Mouse (Mus musculus): ENCODE data around the gene Ntrk3.
A peak's percentile ranks its signal among the peaks of the same experiment; 100 is the strongest.

Gene Ntrk3

DNA sequence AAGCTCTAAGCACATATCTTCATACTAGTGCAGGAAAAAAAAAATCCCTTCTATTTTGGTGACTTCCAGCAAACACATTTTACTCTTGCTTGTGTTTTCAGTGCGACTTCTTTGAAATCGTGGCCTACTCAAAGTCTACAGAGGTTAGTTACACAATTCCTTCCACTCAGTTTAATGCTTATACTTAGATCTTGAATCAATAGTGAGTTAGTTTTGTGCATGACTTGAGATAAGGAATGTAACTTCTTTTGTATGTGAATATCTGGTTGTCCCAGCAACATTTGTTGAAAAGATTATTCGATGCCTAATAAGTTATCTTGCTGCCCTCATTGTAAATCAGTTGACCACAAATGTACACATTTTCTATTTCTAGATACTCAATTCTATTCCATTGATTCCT lies 411.6 kb downstream of the Ntrk3 start:
- DNase-seq: no peak

DNA sequence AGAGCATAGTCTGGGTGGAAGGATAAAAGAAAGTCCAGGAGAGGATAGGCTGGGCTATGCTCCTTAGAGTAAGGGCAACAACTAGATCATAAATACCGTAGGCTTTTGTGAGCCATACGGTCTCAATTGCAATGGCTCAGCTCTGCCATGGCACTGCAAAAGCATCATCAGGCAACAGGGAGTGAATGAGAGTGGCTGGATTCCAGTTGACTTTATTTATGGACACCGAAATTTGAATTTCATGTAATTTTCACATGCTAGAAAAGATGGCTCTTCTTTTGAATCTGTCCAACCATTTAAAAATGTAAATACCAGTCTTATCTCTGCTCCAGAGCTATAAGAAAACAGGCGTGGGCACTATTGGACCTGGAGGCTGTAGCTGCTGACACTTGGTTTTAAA lies 419.2 kb downstream of the Ntrk3 start:
- no peak for DNase-seq

DNA sequence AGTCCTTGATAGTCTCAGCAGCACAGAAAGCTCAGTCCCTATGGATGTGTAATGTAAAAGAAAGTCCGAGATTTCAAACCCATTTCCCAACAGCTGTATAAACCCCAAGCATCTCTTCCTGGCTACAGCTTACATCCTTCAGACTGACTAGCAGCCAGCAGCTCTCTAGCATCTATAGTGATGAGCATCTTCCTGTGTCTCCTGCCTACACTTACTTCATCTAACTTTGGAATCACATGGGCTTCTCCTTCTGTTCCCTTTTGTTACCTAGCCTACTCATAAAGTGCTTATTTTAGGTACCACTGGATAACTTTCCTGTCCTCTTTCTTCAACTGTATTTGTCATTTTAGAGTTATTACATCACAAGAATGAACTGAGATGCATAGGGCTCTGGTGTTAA lies 432.0 kb downstream of the Ntrk3 start:
- peak; percentile 46 for DNase-seq

DNA sequence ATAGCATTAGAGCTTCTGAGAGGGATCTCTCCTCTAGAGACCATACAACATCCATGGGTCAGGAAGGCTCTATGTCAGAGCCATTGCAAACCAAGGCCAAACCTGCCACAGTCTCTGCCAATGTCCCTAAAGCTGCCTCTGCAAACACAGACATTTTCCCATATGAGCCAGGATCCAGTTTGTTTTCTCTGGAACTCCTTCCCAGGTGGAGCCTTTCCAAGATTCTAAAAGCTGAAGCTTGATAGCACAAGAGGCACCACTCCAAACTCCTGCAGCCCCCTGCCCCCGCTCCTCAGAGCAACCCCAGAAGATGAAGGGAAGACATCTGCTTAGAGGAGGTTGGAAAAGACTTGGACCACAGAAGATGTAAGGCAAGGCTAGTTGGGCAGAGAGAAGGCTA lies 432.8 kb downstream of the Ntrk3 start:
- DNase-seq: no peak

DNA sequence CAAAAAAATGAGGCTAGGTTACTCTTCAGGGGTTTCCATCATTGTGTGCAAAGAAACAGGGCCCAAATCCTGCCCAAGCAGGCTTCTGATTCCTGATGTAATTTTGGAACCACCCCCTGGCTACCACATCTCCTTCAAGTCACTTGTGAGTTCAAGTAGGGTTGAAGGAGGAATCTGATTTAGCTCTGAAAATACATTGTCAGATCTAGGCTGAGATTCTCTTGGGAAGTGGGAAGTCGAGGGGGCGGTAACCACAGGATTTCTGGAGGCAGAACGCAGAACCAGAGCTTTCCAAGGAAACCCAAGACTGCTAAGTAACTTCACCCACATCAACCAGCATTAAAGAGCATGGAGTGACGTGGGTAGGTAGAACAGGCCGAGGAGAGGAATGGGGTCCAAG lies 440.5 kb downstream of the Ntrk3 start:
- peak; percentile 83 for DNase-seq

DNA sequence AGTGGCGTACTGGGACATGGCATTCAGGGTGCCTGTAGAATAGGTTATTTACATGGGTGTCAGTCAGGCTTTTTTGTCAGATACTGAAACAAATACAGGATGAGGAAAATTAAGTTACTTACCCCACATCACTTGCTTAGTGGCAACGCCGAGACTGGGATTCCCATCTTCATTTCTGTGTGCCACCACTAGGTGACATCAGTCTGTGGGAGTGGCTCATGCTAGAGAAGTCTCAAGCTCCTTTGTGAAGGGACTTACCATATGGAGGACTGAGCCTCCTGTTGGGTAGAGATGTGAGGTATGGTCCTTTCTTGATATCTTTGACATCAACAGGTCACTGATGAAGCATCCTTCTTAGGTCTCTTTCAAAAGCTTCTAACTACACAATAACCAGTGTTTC lies 443.5 kb downstream of the Ntrk3 start:
- no peak for DNase-seq

DNA sequence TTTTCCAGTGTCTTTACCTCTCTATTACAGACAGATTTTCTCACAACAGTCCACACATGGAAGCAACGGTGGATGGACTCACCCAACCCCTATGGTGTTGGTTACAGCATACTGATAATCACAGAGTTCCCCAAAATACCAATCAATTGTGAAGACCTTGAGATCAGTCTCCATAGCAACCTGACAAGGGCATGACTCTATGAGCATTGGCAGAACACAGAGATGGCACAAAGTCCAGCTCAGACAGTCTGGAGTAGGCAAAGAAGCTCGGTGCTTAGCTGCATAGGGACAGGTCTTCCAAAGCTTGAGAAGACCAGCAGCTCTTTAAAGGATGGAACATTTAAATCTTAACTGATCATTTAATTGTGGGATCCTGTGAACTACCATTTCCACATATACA lies 447.6 kb downstream of the Ntrk3 start:
- DNase-seq: no peak

DNA sequence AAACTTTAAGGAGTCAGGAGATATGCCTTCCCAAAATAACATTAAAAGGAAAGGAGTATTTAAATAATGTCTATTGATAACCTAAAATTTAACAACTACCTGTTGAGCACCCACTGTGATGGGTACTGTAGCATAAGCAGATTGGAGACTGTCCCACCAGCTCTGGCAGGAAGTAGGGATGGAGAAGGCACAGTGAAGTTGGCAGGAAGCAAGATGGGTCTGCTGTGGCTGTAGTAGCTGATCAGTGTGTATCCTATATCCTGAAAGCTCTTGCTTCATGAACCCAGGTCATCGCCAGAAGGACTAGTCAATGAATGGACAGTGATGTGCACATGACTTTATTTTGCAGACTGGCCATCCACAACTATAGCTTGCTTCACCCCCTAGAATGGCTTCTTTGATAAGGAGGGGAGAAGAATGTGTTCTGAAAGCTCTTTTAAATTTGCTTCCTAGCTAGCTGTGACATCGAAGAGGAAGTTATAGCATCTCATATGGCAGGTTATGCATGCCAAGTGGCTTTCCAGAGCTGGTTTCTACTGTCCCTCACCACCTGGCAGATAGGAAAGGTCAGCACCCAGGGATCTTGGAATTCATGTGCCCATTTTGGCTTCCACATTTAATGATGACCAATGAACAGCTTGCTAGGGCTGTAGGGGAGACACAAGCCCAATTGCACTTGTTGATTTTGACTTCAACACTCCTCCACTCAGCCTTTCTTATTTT lies 451.1 kb downstream of the Ntrk3 start:
- DNase-seq: no peak

DNA sequence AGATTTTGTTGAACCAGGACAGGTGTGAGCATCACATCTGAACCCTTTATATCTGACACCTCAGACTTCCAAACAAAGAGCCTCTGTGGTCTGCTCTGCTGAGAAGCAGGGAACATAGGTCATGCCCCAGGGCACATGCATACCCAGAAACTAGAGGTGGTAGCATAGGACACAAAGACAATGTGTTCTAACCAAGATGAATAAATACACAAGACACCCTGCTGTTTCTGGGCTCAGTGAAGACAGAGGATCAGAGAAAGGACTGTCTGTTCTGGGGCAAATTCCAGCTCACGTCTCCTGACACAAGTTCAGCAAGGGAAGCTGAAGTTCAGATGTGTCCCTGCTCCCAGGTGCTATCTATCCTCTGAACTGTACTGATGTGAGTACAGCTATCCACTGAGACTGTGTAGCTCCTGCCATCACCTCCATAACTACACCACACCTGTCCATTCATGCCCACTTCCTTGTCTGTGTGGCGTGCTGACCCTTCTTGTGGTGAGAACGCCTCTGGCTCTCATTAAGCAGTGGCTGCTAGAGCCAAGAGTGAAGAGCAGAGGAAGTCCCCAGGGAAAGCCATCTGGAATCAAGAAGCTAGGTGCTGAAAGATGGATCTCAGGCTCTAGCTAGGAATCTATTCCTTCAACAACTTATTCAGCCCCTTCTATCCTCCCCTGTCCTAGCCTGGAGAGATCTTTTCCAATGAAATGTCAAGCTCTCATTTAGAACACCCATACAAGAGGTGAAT lies 468.1 kb downstream of the Ntrk3 start:
- no peak for DNase-seq

DNA sequence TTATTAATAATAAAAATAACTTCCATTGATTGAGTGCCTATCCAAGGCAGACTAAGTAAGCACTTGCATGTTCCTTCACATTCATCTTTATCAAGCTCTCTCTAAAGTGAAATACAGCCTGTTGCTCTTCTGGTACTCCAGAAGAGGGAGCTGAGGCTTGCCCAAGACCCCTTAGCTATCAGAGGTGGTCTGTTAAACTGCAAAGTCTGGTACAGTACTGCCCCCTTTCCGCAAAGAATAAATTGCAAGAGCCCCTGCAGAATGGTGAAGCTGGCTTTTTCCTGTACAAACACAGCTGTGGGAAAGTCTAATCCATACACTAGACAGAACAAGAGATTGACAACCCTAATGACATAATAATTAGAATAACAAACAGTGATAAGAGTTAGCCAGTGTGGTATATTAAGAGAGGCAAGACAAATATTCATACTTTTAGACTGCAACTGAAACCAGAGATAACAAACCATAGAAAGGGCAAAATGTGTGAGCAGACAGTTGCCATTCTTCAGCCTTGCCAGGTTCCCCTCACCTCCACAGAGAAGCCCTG lies 470.3 kb downstream of the Ntrk3 start:
- no peak for DNase-seq

DNA sequence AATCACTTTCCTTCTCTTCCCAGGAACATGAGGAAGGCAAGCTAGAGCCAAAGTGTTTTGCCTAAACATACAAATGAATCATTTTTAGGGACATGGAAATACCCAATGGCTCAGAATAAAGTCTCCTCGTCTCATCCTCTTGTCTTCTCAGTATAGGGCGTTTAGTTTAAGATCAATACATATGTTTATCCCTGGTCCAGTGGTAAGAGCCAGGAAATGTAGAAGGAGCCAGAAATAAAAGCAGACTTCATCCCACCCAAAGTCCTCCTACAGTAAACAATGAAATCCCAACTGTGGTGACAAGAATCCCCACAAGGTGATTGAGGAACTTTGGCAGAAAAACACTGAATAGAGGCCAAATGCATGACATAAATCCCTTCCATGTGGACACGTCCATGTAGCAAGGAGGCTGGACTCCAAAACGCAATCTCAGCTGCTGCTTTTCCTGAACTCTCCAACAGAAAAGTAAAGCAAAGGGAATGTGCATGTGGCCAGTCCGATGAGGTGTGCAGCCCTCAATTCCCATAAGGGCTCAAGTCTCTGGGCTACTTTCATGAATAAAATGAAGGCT lies 473.3 kb downstream of the Ntrk3 start:
- no peak for DNase-seq

DNA sequence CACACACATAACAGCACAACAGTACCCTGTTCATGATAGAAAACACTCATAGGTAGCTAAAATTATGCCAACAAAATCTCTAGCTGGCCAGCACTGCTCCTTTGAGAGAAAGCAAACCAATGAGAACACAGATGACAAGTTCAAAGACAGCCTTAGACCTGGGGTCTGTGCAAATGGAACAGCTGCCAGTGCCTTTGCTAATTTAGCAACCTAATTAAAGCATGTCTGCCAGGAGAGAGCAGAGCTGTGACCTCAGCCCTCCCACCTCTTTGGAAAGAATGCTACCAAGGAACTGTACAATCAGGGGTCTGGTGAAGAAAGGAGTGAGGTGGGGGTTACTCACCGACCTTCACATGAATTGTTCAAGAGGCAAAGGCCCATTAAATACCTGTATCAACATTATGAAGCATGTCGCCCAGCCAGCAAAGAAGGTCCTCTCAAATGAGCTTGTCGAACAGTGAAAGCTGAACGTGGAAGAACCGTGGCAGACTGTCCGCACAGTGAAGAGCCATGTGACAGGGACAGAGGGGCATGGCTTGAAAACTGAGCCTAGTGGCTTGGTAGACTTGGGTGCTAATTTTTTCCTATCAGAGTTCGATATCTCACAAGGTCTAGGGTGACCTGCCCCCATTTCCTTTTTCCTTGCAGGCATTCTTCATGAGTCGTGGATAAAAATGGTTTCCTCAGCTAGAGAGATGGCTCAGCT lies 476.2 kb downstream of the Ntrk3 start:
- no peak for DNase-seq

DNA sequence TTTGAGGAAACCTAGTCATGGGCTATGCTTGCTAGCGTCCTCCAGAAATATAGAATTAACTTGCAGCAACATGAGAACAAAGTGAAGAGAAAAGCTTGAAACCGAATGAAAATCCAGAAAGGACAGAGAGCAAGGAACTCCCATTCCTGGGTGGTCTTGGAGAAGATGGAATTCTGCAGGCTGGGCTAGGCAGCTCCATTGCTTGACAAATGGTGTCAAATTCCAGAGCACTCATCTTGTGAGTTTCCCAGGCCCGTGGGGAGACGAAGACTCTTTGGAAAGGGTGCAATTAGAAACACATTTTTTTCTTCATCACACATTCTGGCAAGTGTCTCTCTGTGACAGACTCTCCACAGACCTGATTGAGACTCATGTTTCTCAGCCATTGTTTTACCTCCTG lies 479.7 kb downstream of the Ntrk3 start:
- DNase-seq: no peak

DNA sequence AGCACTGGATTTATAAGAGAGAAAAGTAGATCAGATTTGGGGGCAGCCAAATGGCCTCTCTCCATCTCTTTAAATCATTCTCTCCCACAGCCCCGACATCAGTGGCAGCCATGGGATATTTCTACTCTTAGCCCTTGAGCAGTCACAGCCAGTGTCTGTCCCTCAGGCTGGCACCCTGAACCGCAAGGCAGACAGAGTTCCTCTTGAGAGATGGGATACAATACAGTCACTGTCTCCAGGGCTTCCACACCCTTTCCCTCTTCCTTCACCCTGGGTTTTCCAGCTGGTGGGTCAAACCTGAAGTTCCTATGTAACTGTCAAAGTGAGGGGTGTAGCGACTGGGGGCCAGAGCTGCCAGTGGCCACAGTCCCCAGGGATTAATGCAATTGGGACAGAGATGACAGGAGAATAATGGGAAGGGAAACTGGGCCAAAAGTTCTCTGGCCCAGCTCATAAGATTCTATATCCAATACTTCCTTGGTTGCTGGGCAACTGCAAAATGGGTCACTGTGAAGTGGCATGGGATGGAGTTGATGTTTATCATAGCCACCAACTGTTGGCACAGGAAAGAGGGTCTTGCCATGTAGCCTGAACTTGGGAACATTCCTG lies 483.9 kb downstream of the Ntrk3 start:
- DNase-seq: no peak

DNA sequence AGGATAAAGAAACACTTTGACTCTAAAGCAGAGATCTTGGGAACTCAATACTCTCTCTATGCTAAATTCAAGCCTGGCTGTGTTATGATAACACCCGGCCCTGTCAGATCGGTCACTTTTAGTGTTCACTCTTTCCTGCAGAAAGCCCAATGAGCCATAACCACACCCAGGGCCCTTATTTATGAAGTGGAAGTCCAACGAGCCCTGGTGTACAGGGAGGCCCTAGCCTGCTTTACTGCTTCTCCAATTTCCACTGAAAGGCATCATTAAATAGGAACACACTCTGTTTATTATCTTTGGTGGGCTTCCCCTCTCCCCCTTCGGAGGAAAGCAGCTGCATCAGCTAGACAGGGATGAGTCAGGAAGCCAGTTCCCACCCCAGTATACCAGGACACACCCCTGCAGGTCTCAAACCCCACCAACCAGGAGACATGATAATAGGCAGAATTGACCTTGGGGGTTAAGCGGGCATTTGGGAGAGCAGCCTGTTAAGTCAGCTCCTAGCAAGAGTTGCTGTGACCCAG lies 489.6 kb downstream of the Ntrk3 start:
- DNase-seq: no peak

DNA sequence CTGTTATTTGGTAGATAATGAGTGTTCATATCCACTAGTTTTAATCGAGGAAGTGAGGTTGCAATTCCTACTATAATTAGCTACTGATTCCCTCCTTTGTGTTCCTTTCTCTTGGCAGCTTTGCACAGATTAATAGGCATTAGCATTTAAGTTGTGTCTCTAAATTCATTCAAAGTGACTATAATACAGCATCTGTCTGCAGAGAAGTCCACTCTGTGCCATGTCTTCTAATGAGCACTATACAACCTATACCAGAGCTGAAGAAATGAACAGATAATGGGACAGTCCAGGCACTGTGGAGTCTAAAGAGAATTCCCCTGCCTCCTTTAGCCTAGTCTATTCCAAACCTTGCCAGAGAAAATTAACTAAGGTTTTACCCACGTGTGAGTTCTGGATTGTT lies 498.8 kb downstream of the Ntrk3 start:
- no peak for DNase-seq

DNA sequence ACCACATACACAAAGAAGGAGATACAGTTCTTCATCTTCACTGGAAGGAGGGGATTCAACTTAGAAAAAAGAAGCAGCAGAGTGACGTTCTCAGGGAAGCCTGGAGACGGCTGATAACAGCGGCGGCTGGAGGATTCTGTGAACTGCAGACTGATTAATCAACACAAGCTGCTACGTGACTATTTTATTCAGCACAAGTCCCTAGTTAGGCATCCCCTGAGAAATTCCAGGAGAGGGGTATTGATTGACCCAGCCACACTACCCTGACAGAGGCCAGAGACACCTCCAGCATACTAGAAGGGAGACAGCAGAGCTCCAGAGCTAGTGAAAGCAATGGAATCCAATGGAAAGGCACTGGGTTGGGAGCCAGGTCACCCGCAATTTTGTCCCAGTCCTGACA lies 516.1 kb downstream of the Ntrk3 start:
- DNase-seq: no peak

DNA sequence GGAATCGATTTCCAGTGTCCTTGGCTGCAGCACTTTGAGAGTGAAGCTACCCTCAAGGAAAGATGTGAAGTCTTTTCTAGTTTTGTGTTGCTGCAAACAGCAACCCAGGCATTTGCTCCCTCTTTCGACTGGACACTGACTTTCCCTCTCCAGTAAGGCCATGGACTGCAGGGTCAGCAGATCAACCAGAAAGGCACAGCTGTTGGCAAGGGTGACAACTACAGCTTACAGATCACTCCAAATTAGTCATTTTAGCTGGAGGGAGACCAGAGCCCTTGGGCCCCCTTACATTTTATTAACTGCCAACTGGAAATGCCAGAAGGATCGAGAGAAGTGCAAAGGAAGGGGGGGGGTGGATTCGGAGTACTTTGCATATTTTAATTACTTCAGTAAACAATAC lies 516.9 kb downstream of the Ntrk3 start:
- DNase-seq: no peak

DNA sequence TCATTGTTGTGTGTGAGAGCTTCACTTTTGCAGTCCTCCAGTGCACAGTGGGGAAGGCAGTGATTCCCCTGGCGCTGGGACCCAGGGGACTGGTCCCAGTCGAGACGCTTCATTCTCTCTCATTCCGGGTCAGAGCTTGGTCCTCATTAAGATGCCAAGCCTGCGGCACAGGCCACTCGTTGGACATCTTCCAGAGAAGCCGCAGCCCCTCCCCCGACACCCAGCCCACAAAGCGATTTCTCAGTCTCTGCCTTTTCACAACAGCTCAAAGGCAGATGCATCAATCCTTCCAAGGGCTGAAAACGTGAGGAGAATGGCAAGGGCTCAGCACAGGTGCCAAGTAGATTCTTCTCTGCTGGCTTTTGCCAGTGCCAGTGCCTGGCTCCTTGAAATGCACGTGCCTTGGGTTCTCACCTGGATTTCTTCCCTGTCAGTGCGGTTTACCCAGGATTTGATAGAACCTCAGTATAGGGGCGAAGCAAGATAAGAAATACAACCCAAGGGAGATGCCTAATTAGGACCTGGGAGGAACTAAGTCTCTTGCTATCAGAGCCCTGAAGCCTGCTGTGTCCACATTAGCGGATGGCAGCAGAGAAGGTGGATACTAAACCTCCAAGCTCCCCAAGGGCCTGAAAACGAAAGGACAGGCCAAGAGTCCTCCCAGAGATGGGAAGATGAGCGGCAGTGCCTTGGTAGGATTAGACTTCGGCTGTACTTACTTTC lies 546.7 kb downstream of the Ntrk3 start:
- DNase-seq: peak; percentile 25

DNA sequence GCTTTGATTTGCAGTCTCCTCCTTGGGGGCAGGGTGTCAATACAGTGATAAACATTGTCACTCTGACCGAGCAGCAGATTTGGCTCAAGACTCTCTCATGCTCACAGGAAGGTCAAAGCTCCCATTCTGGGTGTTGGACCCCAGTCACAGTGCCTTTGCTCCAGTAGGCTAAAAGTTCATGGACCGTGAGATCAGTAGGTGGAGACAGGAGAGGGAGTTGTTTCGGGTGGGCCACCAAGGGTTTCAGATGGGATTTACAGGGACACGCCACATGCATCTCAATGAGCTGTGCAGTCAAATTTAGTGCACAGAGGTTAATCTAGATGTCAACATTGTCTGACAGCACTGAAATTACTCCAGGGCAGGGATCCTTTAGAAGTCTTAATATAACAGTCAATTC lies 552.2 kb downstream of the Ntrk3 start:
- no peak for DNase-seq

DNA sequence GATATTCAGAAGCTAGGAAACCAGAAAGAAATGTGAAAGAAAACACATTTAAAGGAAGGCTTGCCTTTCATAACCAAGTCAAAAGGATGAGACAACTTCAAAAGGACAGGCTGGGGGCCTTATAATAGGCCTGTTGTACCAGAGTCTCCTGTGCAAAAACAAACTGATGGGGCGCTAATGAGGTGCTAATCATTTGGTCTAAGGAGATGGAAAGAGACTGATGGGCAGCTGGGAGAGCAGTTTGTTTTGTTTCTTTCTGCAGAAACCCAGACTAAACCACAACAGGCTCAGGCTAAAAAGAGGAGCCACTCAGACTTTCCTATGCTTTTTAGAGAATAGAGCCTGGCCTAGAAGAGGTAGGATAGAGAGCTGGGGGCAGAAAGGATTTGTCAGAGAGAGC lies 554.4 kb downstream of the Ntrk3 start:
- DNase-seq: no peak

Data from right cerebral cortex, adult 18-20 months (tissue).